Mouse (Mus musculus) liver, embryonic 14.5 days (tissue): Measurements from ENCODE around the gene Raph1. TPM values are rescaled to one million over a fixed set of nuclear protein-coding genes. Genes with fewer than 3 reads are reported as not detected.

Source experiments
- ATAC-seq: fragments of 200-750 bp; cut with Nextera tagmentation; 2 replicates; pipeline ENCODE4 v1.8.0; 2017; ENCODE audit warnings: moderate number of reproducible peaks, mild to moderate bottlenecking, moderate library complexity; ENCODE audit not compliant: insufficient read depth
- DNase-seq, 3 experiments: peaks; one replicate each; pipeline ENCODE4 v3.0.0-alpha.2; 2012 to 2013; ENCODE audit warnings: low read depth in 3 of 3, low spot score in 3 of 3
- H3K27ac ChIP-seq: fragments of 300-500 bp; sonication (generic); 2 replicates; pipeline ENCODE4 v1.5.1; 2014; ENCODE audit warnings: moderate library complexity, mild to moderate bottlenecking, control low read depth, inconsistent platforms
- H3K27me3 ChIP-seq: fragments of 300-500 bp; sonication (generic); 2 replicates; pipeline ENCODE4 v1.6.1; 2014; ENCODE audit warnings: mild to moderate bottlenecking, low read length, moderate library complexity; ENCODE audit not compliant: control insufficient read depth, insufficient read depth
- H3K36me3 ChIP-seq: fragments of 300-500 bp; sonication (generic); replicated peaks from 2 replicates; pipeline ENCODE4 v1.6.1; 2014; ENCODE audit warnings: low read depth; ENCODE audit not compliant: control insufficient read depth, insufficient read depth
- H3K4me1 ChIP-seq, 2 experiments: fragments of 200-500 bp in 1 of 2; fragments of 300-500 bp in 1 of 2; sonication (generic) in 1 of 2; replicated peaks; 2 replicates each; pipeline ENCODE4 v1.6.1; 2012 to 2014; ENCODE audit warnings: antibody characterized with exemption in 1 of 2, inconsistent platforms in 1 of 2, low read length in 1 of 2; ENCODE audit not compliant: control insufficient read depth in 2 of 2, insufficient read depth in 2 of 2
- H3K4me2 ChIP-seq: fragments of 300-500 bp; sonication (generic); 2 replicates; pipeline ENCODE4 v1.6.1; 2014; ENCODE audit warnings: low read depth, mild to moderate bottlenecking, control low read depth, moderate library complexity
- H3K4me3 ChIP-seq, 2 experiments: fragments of 200-500 bp in 1 of 2; fragments of 300-500 bp in 1 of 2; sonication (generic) in 1 of 2; 2 replicates each; pipeline ENCODE4 v1.5.1; 2012 to 2014; ENCODE audit warnings: low read depth in 2 of 2, low read length in 2 of 2, mild to moderate bottlenecking in 2 of 2, control low read depth in 1 of 2, inconsistent platforms in 1 of 2, moderate library complexity in 1 of 2; ENCODE audit not compliant: insufficient read depth in 1 of 2
- H3K9ac ChIP-seq: fragments of 300-500 bp; sonication (generic); replicated peaks from 2 replicates; pipeline ENCODE4 v1.6.1; 2014; ENCODE audit warnings: mild to moderate bottlenecking, control low read depth, moderate library complexity
- H3K9me3 ChIP-seq: fragments of 300-500 bp; sonication (generic); 2 replicates; pipeline ENCODE4 v1.6.1; 2016; ENCODE audit warnings: low read length, mixed read lengths; ENCODE audit not compliant: control insufficient read depth
- CTCF ChIP-seq: IDR thresholded peaks from 2 replicates; pipeline ENCODE4 v1.5.1; 2016; ENCODE audit warnings: antibody characterized with exemption, low read depth, control low read depth
- EP300 ChIP-seq: IDR thresholded peaks from 2 replicates; pipeline ENCODE4 v1.6.1; 2016; ENCODE audit warnings: antibody characterized with exemption, low read depth
- WGBS: fragments of 180-500 bp; shearing (Covaris S2); extraction: QIAGEN DNeasy Blood & Tissue Kit; methylation state at CpG from one replicate; pipeline ENCODE4 v1.1.7; 2014; ENCODE audit not compliant: insufficient replicate concordance; 5-methylcytosine and 5-hydroxymethylcytosine counted together
- polyA plus RNA-seq, 2 experiments: library from polyadenylated mRNA; depleted of rRNA in 1 of 2; stranded (reverse) in 1 of 2; unstranded in 1 of 2; fragments of >200 nt; fragmentation: Nextera tagmentation in 1 of 2; extraction: Ambion mirVana in 1 of 2; gene quantifications; 2 replicates each; pipeline versions ENCODE4 v1.2.1 to v1.2.3; 2012 to 2014

Raph1 gene
- polyA plus RNA-seq, 2 experiments, result 13.8 to 28.2 TPM

- Histone ChIP-seq H3K27ac (no peak overlapping the region), H3K36me3 (no peaks in the 10 kb centered on the region), H3K27me3 (peaks cover 24% of the 10 kb centered on the region), H3K4me2 (peak overlapping the region; percentile 58), H3K9ac (peak overlapping the region; percentile 43), H3K4me3 (peak overlapping the region; percentile 63 to 64), H3K9me3 (no peaks in the 10 kb centered on the region), H3K4me1 (peaks cover 0 to 9% of the 10 kb centered on the region in 2 experiments; a peak in 3 of 4 replicates)
- WGBS, result 6% methylated on average over 13 of the region's 13 CpGs
- DNase-seq (no peak), ATAC-seq (no peak)
- TF ChIP-seq EP300, result no peak
- 0 out of 2 replicates have a peak, but pooled peaks have one; percentile 23 for TF ChIP-seq CTCF
Observed at GRCm38 (mm10) chr1:60565270-60565920, 1.5 kb downstream of the Raph1 start.

DNA sequence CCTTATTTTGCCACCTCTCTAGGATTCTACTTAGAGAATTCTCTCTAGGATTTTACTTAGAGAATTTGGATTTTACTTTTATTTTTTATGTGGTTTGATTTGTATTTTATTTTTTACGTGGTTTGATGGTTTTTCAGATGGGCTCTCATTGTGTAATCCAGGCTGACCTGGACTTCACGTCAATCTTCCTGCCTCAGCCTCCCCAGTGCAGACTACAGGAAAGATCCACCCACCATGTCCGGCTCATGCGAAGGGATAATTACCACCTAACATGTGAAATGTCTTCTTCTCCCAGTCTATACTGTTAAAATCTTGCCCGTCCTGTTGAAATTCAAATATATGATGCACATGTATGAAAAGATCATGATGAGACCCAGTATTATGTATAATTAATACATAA, 2.2 kb downstream of the Raph1 start:
- Histone ChIP-seq H3K4me2 (peak overlapping the region; percentile 58; the same call in 1 of the 2 replicates), H3K36me3 (no peaks in the 10 kb centered on the region), H3K4me1 (peaks cover 0 to 9% of the 10 kb centered on the region in 2 experiments; a peak in 3 of 4 replicates), H3K4me3 (peak overlapping the region in 1 of 2 experiments; percentile 28; a peak in 2 of 4 replicates), H3K27me3 (peaks cover 24% of the 10 kb centered on the region), H3K9me3 (no peaks in the 10 kb centered on the region), H3K9ac (no peak overlapping the region), H3K27ac (no peak overlapping the region)
- WGBS, result 58% methylated on average over 5 of the region's 5 CpGs
- no peak for TF ChIP-seq CTCF
- DNase-seq (no peak), ATAC-seq (no peak)

GRCm38 (mm10) chr1:60563021-60563420, 3.9 kb downstream of the Raph1 start:
- DNase-seq, result no peak
- no peak overlapping the region for H3K27ac ChIP-seq
- H3K4me3 ChIP-seq, result no peak overlapping the region

GRCm38 (mm10) chr1:60543681-60544080, 23.2 kb downstream of the Raph1 start:
- Histone ChIP-seq H3K4me1 (no peaks in the 10 kb centered on the region; a peak in 1 of 4 replicates), H3K36me3 (no peaks in the 10 kb centered on the region), H3K9me3 (no peaks in the 10 kb centered on the region), H3K4me3 (no peak overlapping the region), H3K27me3 (no peaks in the 10 kb centered on the region), H3K4me2 (no peak overlapping the region), H3K27ac (no peak overlapping the region), H3K9ac (no peak overlapping the region)
- DNase-seq (no peak), ATAC-seq (no peak)
- 37% methylated on average over 1 of the region's 1 CpGs for WGBS
- TF ChIP-seq EP300 (no peak), CTCF (no peak)

More at GRCm38 (mm10) chr1:60563021-60563420, 3.9 kb downstream of the Raph1 start:
- no peak overlapping the region for H3K4me2 ChIP-seq
- H3K27me3 ChIP-seq, result peaks cover 24% of the 10 kb centered on the region
- no peaks in the 10 kb centered on the region for H3K36me3 ChIP-seq
- H3K4me1 ChIP-seq, result peaks cover 0 to 2% of the 10 kb centered on the region in 2 experiments; a peak in 1 of 4 replicates
- no peak for ATAC-seq
- H3K9ac ChIP-seq, result no peak overlapping the region
- TF ChIP-seq EP300, result no peak
- TF ChIP-seq CTCF, result no peak
- H3K9me3 ChIP-seq, result no peaks in the 10 kb centered on the region

DNA sequence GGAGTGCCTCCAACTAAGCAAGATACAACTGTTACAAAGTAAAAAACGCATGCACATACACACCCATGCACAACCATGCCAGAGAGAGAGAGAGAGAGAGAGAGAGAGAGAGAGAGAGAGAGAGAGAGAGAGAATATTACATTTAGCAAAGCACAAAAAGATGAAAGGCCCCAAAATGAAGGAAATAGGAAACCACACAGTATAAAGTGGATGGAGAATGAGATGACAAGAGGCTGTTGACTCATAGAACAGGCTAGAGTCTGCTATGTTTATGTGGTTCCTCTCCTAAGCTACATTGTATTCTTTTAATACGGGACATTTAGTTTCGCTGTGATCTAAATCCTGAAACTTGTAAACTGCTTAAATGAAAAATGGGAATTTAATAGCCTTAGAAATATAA, 27.6 kb downstream of the Raph1 start:
- DNase-seq, result no peak
- no peaks in the 10 kb centered on the region; a peak in 1 of 4 replicates for H3K4me1 ChIP-seq
- H3K27ac ChIP-seq, result no peak overlapping the region
- WGBS, result 55% methylated on average over 3 of the region's 3 CpGs
- H3K4me3 ChIP-seq, result no peak overlapping the region
- no peaks in the 10 kb centered on the region for H3K9me3 ChIP-seq
- no peak for TF ChIP-seq EP300
- TF ChIP-seq CTCF, result no peak
- no peaks in the 10 kb centered on the region for H3K36me3 ChIP-seq
- ATAC-seq, result no peak
- no peak overlapping the region for H3K9ac ChIP-seq
- no peaks in the 10 kb centered on the region for H3K27me3 ChIP-seq
- H3K4me2 ChIP-seq, result no peak overlapping the region
